Mouse (Mus musculus) adrenal gland, adult (tissue): ENCODE measurements around the gene Des.

Experiments used
- DNase-seq, 2 experiments: peaks; one replicate each; pipeline ENCODE4 v3.0.0; 2022 to 2023; ENCODE audit warnings: low spot score in 1 of 2; ENCODE audit not compliant: inconsistent age in 2 of 2

The Des gene

DNA sequence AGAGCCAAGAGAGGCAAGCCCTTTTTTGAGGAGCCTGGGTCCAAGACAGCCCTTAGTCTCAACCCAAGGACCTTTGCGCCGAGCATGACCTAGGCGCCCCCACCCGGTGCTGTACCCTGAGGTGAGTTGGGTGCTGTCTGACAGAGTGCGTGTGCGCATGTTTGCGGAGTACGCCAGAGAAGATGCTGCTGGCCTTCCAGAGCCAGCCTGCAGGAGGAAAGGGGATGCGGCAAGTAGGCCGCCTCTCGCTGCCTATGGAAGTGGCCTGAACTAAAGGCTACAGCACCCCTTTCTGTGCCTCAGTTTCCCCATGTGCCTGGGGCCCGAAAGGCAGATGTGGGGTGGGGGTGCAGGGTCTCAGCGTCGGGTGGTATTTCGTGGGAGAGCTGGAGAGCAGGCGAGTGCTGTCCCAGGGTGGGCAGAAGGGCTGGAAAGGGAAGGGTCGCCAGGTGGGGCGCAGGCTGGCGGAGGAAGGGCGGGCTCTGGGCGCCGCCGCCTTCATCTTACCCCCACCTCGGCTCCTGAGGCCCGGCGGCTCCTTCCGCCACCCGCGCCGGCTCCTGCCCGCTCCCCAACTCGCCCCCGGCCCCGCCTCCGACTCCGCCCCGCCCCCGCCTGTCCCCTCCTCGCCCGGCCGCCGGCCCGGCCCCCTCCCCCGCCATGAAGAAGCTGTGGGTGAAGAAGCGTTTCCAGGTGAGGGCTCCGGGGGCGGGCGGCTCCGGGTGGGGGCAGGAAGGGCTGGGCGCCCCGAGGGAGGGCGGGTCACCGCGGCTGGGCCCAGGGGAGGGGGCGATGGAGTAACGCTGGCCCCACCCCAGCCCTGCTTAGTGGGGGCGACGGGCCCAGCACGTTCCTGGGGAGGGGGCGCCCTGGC is 21.6 kb downstream of the Des start:
- DNase-seq = peak; percentile 41 to 67

DNA sequence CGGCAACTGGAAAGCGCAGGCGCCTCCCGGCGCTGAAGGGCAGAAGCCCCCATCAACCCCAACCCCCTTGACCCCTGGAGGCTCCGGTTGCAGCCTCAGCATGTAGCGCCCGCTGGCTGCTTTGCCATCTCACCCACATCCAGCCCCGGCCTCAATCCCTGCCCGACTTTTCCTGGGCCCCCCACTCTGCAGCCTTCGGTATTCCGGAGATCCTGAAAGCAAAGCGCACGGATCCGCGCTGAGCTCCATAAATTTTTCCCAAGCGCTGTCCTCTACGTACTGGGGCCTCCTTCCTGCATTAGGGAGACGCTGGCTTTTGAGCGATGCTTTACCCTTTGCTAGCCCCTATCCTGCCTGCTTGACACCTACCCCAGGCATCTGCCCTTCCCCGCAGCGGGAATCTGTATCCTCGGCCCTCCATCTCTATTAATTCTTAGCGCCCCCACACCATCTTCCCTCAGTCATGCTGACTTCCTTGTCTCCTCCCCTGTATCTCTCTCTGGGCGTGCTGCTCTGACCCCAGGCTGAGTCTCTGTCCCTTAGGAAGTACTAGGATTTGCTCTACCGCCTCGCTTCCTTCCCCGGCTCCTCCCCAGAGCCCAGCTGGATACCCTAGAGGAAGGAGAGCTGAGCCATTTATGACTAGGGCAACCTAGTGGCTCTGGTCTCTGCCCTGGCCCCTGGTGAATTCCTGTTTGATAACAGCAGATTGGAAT is 22.4 kb downstream of the Des start:
- DNase-seq = peak in 1 of 2 experiments; percentile 61

DNA sequence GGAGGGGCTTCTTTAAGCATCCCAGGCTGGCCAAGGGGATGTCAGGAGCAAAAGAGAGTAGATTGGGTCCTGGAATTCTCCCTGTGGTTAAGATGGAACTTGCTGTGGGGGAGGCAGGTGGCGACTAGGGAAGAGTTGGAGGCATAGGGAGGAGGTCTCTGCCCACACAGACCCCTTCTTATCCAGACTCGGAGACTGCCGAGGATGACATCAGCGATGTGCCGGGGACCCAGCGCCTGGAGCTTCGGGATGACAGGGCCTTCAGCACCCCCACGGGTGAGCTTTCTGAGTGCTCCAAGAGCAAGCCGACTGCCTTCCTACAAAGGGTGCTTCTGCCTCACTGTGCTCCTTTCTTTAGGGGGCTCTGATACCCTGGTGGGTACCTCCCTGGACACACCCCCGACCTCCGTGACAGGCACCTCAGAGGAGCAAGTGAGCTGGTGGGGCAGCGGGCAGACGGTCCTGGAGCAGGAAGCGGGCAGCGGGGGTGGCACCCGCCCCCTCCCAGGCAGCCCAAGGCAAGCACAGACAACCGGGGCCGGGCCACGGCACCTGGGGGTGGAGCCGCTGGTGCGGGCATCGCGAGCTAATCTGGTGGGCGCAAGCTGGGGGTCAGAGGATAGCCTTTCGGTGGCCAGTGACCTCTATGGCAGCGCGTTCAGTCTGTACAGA is 24.5 kb downstream of the Des start:
- no peak for DNase-seq

DNA sequence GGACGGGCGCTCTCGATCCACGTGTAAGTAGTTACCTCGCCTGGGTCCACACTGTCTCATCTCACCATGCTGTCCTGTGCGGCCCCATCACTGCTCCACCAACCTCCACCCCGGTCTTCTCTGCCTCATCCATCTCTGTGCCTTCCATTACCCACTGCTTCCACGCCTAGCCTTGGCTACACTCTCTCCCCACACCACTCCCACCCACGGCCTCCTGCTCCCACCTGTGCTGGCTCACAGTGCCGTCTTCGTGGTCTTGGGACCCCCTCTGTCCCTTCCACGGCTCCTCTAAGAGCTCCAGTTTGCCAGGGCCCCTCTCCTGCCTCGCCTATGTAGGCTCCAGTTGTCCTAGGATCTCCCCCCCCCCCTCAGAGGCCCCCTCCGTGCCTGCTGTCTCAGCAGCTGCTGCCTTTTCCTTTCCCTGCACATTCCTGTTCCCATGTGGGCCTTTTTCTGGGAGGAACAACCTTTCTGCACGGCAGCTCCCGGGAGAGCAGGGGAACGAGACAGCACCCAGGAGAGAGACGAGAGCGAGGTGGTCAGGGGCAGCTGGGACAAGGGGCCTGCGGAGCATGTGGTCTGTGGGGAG is 25.1 kb downstream of the Des start:
- no peak for DNase-seq

DNA sequence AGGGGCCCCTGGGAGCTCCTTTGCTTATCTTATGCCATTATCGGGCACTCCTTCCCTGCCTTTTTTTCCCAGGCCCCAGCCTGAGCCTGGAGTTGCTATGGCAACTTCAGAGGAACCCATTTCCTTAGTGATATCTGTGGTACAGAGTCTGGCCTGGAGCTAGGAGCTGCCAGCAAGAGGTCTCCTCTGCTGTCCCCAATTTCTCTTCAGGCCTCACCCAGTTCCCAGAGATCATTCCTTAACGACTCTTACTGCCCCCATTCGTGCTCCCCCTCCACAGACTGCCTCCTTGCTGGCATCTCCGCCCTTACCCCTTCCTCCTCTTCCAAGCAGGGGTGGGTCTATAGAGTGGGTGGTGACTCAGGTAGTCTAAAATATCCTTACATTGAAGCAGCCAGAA is 26.0 kb downstream of the Des start:
- DNase-seq = no peak

DNA sequence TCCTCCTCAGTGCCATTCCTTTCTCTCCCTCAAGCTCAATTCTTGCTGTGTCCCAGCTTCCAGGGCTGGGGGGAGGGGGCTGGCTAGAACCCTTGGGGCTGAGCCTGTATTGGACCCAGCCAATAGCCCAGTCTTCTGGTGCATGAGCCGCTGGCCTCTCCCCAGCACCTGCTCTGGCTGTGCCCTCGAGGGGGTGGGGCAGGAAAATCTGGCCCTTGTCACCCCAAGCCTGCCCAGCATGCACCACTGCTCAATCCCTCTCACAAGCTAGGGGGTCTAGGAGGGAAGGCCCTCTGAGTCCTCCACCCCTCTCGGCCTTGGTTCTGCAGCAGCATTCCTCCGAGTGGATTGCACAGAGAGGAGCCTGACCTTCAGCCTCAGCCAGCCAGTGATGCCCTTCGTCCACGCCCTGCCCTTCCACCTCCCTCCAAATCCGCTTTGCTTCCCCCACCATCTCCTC is 27.4 kb downstream of the Des start:
- DNase-seq = peak in 1 of 2 experiments; percentile 44

DNA sequence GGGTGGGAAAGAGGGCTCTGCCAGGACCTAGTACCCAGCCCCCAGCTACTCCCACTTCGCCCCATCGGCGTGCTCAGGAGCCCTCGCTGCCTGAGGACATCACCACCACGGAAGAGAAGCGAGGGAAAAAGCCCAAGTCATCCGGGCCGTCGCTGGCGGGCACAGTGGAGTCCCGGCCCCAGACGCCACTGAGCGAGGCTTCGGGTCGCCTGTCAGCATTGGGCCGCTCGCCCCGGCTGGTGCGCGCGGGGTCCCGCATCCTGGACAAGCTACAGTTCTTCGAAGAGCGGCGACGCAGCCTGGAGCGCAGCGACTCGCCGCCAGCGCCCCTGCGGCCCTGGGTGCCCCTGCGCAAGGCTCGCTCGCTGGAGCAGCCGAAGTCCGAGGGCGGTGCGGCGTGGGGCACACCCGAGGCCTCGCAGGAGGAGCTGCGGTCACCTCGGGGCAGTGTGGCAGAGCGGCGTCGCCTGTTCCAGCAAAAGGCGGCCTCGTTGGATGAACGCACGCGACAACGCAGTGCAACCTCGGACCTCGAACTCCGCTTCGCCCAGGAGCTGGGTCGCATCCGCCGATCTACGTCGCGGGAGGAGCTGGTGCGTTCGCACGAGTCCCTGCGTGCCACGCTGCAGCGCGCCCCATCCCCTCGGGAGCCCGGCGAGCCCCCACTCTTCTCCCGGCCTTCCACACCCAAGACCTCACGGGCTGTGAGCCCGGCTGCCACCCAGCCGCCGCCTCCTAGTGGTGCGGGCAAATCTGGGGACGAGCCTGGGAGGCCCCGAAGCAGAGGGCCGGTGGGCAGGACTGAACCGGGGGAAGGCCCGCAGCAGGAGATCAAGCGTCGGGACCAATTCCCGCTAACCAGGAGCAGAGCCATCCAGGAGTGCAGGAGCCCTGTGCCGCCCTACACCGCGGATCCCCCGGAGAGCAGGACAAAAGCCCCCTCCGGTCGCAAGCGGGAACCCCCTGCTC is 28.1 kb downstream of the Des start:
- no peak for DNase-seq

DNA sequence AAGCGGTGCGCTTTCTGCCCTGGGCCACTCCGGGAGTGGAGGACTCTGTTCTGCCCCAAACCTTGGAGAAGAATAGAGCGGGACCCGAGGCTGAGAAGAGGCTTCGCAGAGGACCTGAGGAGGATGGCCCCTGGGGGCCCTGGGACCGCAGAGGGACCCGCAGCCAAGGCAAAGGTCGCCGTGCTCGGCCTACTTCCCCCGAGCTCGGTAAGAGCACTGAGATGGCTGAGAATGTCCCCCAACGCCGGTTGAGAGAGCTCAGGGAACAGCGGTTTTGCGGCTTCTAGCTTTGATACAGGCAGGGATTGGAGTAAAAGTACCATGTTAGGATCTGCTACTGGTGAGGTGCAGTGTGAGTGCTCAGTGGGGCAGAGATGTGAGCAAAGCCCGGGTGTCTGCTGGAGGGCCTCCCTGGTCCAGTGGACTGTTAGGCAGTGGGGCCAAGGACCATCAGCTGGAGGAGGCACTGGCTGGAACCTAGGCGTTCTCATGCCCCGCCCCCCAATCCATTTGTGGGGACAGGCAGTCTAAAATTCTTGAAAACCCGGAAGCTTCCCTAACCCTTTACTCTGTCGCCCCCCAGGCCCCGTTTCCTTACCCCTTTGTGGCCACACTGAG is 28.9 kb downstream of the Des start:
- no peak for DNase-seq

DNA sequence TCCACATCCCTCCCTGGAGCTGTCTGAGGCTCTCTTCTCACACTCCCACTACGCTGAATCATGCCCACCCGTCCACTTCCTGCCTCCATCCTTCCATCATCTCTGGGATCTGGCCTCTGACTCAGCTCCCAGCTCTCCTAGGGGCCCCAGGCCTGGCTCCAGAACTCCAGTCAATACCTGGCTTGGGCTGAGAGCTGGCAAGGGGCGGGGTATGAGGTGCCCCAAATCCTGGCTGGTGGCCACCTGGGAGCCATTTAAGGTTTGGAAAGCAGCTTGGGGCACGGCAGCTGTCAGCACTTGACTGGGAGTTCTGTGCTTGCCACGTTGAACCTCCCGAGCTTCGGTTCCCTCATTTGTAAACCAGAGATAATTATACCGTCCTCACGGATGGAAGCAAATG is 33.0 kb downstream of the Des start:
- peak in 1 of 2 experiments; percentile 43 for DNase-seq

DNA sequence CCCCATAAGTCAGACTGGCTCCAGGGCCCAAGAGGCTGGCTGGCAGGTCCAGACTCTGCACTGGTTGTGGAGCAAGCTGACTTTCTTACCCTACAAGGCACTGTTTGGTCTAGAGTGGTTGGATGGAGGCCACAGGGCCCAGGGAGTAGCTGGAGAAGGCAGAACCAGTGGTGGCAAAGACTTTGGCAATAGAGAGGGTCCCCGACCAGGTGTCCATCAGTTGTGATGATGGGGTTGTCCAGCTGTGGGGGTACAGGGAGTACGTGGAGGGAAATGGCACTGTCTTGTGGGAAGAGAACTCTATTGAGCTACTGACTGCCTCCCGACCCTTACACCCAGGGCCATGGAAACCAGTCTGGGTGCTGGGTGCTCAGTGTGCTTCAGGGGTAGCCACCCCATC is 33.7 kb downstream of the Des start:
- no peak for DNase-seq

DNA sequence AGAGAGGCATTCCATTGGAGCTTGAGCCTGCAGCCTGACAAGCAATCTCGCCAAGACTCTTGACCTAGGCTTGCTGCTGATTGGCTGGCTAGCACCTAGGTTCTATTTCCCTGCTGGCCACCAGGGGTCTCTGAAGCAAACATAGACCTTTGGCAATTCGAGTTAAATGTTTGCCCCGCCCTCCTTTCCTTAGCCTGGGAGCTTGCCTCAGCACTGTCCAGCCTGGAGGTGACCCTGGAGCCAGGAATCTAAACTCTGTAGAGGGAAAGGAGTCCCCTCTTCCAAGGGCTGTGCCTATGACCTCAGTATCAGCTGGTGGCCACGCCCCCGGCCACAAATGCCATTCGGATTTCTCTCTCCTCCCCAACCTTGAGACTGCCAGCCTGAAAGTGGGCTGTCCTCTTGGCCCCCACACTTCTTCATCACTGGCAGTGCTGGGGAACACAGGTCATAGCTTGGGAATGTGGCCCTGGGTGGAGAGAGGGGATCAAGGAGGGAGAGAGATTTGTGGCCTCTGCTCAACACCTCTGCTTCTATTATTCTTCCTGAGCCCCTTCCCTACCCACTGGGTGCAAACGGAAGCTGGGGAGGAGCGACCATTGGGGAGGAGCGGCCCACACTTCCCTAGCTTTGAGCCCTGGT is 38.8 kb downstream of the Des start:
- peak; percentile 76 to 91 for DNase-seq

DNA sequence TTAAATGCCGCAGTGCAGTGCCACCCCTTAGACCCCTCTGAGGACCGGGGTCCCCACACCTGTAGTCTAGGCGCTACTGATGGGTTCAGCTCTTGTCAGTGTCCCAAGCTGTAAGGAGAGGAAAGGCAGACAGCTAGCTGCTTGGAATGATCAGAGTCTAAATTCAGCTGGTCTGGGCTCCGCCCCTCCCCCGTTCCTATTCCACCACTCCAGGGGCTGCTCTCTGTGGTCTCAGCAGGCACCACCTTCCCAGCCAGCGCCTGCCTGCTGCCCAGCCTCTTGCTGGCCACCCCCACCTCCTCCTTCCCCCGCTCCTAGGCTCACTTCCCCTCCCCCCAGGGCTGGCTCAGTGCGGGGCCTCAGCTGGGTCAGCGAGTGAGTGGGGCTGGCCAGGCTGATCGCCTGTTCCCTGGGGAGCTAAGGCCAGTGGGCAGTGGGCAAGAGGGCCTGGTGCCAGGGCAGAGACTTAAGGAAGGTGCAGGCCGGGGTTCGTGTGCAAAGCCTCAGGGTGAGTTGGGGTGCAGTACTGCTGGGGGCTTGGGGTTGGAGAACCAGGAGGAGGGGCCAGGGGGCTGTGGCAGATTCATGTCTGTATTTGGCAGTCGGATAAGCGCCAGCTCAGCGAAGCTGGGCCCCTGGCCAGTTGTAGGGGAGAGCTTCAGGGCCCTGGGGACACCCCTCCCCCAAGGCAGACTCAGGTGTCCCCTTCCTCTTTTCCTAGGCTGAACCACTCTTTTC is 39.8 kb downstream of the Des start:
- peak in 1 of 2 experiments; percentile 49 for DNase-seq

DNA sequence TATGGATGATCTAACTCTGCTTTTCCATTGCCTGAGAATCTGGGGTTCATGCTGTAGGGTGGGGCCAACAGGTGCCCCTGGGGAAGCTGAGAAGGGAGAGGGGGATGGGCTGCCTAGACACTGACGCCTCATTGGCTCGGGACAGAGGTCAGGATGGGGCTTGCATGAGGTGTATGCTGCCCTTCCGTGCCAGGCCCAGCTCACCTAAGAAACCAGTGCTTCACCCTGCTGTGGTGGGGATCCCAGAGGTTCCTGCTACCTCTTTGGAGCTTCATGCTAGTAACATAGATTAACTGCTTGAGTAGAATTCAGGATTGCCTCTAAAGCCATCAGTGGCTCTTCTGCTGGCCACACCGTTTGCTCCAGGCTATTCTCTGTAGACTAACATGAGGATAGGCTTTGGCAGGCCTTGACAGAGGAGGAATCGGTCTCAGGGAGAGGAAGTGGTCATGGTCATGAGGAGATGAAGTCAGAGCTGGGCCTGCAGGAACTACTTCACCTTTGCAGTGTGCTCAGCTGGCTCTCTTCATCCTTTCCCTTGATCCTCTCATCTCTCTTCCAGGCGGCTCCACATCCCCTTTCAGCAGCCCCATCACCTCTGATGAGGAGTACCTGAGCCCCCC is 40.5 kb downstream of the Des start:
- DNase-seq = no peak

DNA sequence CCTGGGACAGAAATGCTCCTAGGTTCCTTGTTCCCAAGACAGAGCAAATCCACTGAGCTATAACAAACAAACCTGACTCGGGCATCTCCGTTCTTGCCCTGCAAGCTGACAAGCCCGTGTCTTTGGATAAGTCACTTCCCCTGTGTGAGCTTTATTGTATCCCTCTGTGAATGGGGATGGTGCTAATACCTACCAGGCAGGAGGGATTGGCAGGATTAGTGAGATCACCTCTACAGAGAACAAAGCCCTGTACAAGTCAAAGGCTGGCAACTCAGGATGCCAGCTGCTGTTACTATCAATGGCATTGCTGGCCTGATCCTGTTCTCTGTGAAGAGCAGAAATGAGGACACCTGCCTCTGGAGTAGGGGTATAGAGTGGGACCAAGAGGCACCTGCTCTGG is 45.4 kb downstream of the Des start:
- DNase-seq = no peak

DNA sequence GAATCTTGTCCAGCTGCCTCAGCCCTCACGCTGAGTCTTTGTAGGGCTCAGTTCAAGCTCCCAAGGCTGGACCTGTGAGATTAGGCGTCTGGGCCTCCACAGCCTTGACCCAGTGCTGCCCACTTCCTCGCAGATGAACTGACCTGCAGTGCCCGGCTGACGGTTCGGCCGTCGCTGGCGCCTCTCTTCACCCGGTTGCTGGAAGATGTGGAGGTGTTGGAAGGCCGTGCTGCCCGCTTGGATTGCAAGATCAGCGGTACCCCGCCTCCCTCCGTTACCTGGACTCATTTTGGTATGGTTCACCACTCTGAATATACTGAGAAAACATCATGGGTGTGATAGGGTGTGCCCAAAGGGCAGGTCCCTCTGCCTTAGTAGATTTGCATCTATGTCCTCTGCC is 46.0 kb downstream of the Des start:
- DNase-seq = no peak

DNA sequence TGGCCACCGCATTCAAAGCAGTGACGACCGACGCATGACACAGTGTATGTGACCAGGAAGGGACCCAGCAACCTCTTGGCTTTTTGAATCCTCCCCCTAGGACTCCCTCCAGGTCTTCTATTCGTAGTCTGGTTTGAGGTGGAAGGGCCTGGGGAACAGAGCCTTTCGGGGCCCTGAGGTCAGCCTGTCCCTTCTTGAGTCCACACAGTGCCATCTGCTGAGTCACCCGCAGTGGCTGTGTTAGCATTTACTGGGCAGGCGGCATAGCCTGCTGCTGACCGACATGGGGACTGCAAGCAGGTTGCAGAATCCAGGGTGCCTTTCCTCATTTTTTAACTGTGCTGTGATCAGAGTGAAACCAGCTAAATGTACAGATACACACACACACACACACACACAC is 46.9 kb downstream of the Des start:
- DNase-seq = no peak

DNA sequence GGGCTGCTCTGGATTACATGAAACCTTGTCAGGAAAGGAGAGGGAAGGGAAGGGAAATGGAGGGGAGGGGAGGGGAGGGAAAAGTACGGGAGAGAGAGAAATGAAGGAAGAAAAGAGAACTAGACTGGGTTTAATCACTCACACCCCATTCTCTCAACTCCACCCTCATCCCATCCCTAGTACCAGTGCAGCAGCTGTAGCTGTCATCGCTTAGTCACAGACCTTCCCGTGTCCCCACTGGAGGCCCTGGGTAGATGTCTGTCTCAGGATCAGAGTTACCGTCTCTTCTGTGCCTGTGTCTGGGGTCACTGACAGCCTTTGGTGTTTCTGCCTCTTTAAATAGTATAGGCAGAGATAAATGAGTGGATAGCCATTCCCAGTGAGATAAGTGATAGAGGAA is 48.1 kb downstream of the Des start:
- no peak for DNase-seq

DNA sequence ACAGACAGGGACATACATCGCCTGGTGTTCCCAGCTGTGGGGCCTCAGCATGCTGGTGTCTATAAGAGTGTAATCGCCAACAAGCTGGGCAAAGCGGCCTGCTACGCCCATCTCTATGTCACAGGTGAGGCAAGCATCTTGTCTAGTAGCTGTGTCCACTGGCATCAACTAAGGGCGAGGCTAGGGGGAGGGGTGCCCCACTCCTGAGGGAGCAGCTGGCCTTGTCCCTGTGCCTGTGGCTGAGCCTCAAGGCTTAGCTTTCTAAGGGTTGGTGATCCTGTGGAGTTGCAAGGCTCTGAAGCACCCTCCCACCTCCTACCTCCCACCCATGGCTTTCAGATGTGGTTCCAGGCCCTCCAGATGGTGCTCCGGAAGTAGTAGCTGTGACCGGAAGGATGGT is 49.8 kb downstream of the Des start:
- DNase-seq = no peak
